Mouse (Mus musculus): ENCODE data around the gene Map7d1.

DNA sequence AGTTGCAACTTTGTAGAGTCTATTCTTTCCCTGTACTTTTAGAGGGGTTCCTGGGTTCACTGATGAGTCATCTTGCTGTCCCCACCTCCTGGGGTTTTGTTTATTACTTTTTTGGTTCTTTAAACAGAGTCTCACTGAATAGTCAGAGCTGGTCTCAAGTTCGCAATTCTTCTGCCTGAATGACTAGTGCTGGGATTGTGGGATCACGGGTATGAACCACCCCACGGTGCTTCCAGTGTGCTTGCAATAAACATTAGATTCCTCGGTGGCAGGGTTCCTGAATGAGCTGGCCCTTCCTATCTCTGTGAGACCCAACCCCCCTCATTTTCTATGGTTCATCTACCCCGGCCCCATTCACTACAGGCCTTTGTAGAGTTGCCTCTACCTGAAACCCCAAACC is 28.0 kb downstream of the Map7d1 start:
- TF ChIP-seq POLR2A (IDR thresholded peaks at IDR 0.05; ENCODE audit: control insufficient read depth, low read depth, low read length) (no peak), CTCF (IDR thresholded peaks at IDR 0.05; ENCODE audit: control insufficient read depth, insufficient read depth, insufficient replicate concordance, low read depth, low read length) (no peak)

All from testis, adult 2 months (tissue).